In genomic region chr10:70096366-70097188, GRCm38 (mm10) we compare ENCODE assay signal across 8 mouse cellular contexts. TPM values are rescaled to one million over a fixed set of nuclear protein-coding genes. Genes with fewer than 3 reads are reported as not detected.
DNase-seq lines count a peak whose midpoint lies in the region; ATAC-seq lines count a peak whose summit lies in the region.

TSS of gene Ccdc6 (plus strand) at chr10:70097121.

- DNase-seq in adrenal gland, adult (ENCODE audit: inconsistent age in 2 of 2, low spot score in 1 of 2) = peak; percentile 90 to 96
- peak; percentile 80 for DNase-seq in embryo, embryonic 10 days (ENCODE audit: low spot score)
- peak; percentile 90 for DNase-seq in gastrocnemius, postnatal 14 days
- DNase-seq in left cerebral cortex, postnatal 25 days (ENCODE audit: low spot score in 2 of 2) = peak; percentile 74 to 84
- DNase-seq in mesoderm, embryonic 11.5 days (ENCODE audit: low read depth, low spot score) = peak; percentile 85
- DNase-seq in right cerebral cortex, postnatal 25 days = peak; percentile 86
- peak; percentile 83 to 89 for DNase-seq in urinary bladder, postnatal 4 days (ENCODE audit: low spot score in 2 of 2)

- ATAC-seq in inflammation-experienced regulatory T-cells, adult 6 months = peak; percentile 69

- intact Hi-C loops in gastrocnemius, postnatal 14 days (cut with DNase I; ENCODE audit: low total_unique reads) = no loop called here
- intact Hi-C loops in left cerebral cortex, postnatal 25 days (cut with DNase I) = loop anchor here (2.0 to 5.0 kb wide), 3 partner anchors 36 to 91 kb away; no protein-coding TSS in a partner anchor

RNA-seq across cellular contexts. Expression of gene Ccdc6, which starts in this region (rescaled TPM):
- total RNA-seq in gastrocnemius, postnatal 14 days (2021) = 10 to 100 TPM; 69.5 to 75.2 TPM
- polyA plus RNA-seq in inflammation-experienced regulatory T-cells, adult 6 months (2017; shearing (Covaris generic)) = 10 to 100 TPM; 25.6 to 31.5 (median 27.3) TPM
- total RNA-seq in left cerebral cortex, postnatal 25 days (2021) = 10 to 100 TPM; 52.0 to 55.3 TPM

Comparison
In these comparisons a context has a peak if more than half of its experiments do, and no peak if none do; other contexts are left out.
1. Peak in every context shown above with its lines: DNase-seq and ATAC-seq.